ENCODE assay signal across 21 mouse cellular contexts in the genomic region with DNA sequence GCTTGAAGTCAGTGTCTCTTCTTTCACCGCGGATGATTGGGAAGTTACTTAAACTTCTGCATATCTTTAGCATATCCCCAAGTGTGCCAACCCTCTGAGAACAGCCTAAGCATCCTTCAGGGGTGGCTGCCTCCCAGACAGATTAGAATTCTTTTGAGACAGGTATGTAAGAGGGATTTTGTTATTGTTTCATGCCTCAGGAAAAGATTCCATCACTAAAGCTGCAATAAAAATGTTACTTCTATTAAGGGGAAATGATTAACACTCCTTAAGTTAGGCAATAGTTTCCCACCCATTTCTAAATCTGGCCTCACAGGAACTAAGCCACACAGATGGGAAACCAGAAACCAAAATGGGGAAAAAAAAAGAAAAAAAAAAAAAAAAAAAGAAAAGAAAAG.
DNase-seq lines count a peak whose midpoint lies in the region; ATAC-seq and TF ChIP-seq lines count a peak whose summit lies in the region.
"Had no signal": no experiment of that assay in that cellular context is flagged by ENCODE, and none has a peak within 500 bp of the region (broad histone marks: within the 10 kb centered on the region; RNA-seq: fewer than 3 reads in every experiment).

No protein-coding gene starts in this region.

- no peaks in the 10 kb centered on the region for H3K9me3 ChIP-seq in kidney, postnatal 0 days (replicated peaks; ENCODE audit: low read length)
- H3K9me3 ChIP-seq: forebrain, embryonic 10.5 days; heart, embryonic 10.5 days; hindbrain, embryonic 12.5 days had no signal

- no peaks in the 10 kb centered on the region for H3K4me1 ChIP-seq in kidney, adult 2 months (ENCODE audit: control insufficient read depth, insufficient read depth, low read length)
- no peaks in the 10 kb centered on the region for H3K4me1 ChIP-seq in kidney, postnatal 0 days (replicated peaks; ENCODE audit: insufficient read depth, low read length)
- H3K4me1 ChIP-seq: heart, embryonic 10.5 days; hindbrain, embryonic 12.5 days had no signal

- peak; percentile 53 for ATAC-seq in kidney, postnatal 0 days (replicated peaks; ENCODE audit: low FRiP score, low read depth)
- ATAC-seq in granulocyte monocyte progenitor cell, adult 5-6 weeks (replicated peaks; ENCODE audit: poor library complexity, severe bottlenecking): peak; percentile 65

- H3K27me3 ChIP-seq in kidney, adult 2 months (replicated peaks; ENCODE audit: control insufficient read depth, insufficient read depth, low read length): no peaks in the 10 kb centered on the region
- no peaks in the 10 kb centered on the region for H3K27me3 ChIP-seq in kidney, postnatal 0 days (ENCODE audit: insufficient read depth, low read length)
- H3K27me3 ChIP-seq: CH12.LX; hindbrain, embryonic 12.5 days had no signal

- 11% methylated on average over 2 of the region's 2 CpGs for WGBS in kidney, adult 2 months
- 6% methylated on average over 2 of the region's 2 CpGs for WGBS in kidney, postnatal 0 days

- H3K27ac ChIP-seq in kidney, adult 2 months (ENCODE audit: insufficient read depth, low read depth, low read length): no peak overlapping the region
- no peak overlapping the region for H3K27ac ChIP-seq in kidney, postnatal 0 days
- H3K27ac ChIP-seq: forebrain, embryonic 10.5 days; gastrocnemius, adult 2 months; heart, embryonic 10.5 days; hindbrain, embryonic 12.5 days had no signal

- no peak overlapping the region for H3K4me3 ChIP-seq in kidney, adult 2 months (ENCODE audit: insufficient read depth, low read depth, low read length)
- H3K4me3 ChIP-seq in kidney, postnatal 0 days (replicated peaks; ENCODE audit: low read depth, low read length): no peak overlapping the region
- H3K4me3 ChIP-seq: forebrain, embryonic 10.5 days; gastrocnemius, adult 2 months; heart, embryonic 10.5 days; hindbrain, embryonic 12.5 days had no signal

- TF ChIP-seq POLR2A in kidney, adult 2 months (IDR thresholded peaks at IDR 0.05; ENCODE audit: low read depth, low read length): no peak

- no peak for TF ChIP-seq CTCF in kidney, adult 2 months (conservative IDR thresholded peaks at IDR 0.05; ENCODE audit: insufficient read depth, insufficient read length, low read depth, low read length)
- no peak for TF ChIP-seq CTCF in kidney, postnatal 0 days (IDR thresholded peaks at IDR 0.05; ENCODE audit: low read depth)

- no peak overlapping the region for H3K9ac ChIP-seq in kidney, postnatal 0 days (ENCODE audit: low read depth, low read length)
- H3K9ac ChIP-seq: hindbrain, embryonic 12.5 days had no signal

- DNase-seq in kidney, adult 2 months: peak; percentile 4
- no peak for DNase-seq in kidney, postnatal 14 days
- peak; percentile 74 for DNase-seq in kidney, postnatal 0 days (ENCODE audit: low spot score)
- DNase-seq in kidney, adult 11 months: no peak
- no peak for DNase-seq in layer of hippocampus, adult 11-12 months (ENCODE audit: low spot score)
- DNase-seq in lung, postnatal 10 days: no peak
- DNase-seq in thymus, postnatal 14 days: no peak
- DNase-seq: adrenal gland, adult 8-10 months; adrenal gland, postnatal 36 days; cerebellum, adult 2 months; cerebellum, postnatal 10 days; gastrocnemius, adult 2 months; gastrocnemius, postnatal 25 days; heart, adult 18-20 months; heart, postnatal 10 days; heart, postnatal 4 days had no signal

- H3K4me2 ChIP-seq in kidney, postnatal 0 days (ENCODE audit: low read length): no peak overlapping the region
- H3K4me2 ChIP-seq: hindbrain, embryonic 12.5 days had no signal

- H3K36me3 ChIP-seq in kidney, adult 2 months (ENCODE audit: control insufficient read depth, insufficient read depth, low read length): no peaks in the 10 kb centered on the region
- H3K36me3 ChIP-seq in kidney, postnatal 0 days (ENCODE audit: insufficient read depth, low read length): no peaks in the 10 kb centered on the region
- H3K36me3 ChIP-seq: forebrain, embryonic 10.5 days; heart, embryonic 10.5 days; hindbrain, embryonic 12.5 days had no signal

Comparison
In these comparisons a context has a peak if more than half of its experiments do, and no peak if none do; other contexts are left out.
1. DNase-seq: peak in kidney, adult 2 months (single experiment) and kidney, postnatal 0 days (single experiment); none in kidney, postnatal 14 days (single experiment), kidney, adult 11 months (single experiment), layer of hippocampus, adult 11-12 months (single experiment), lung, postnatal 10 days (single experiment) and thymus, postnatal 14 days (single experiment).